Mouse (Mus musculus) stomach, postnatal 0 days (tissue): ENCODE measurements around the gene Atp5g1.

Experiments
- CTCF ChIP-seq: IDR thresholded peaks from 2 replicates; pipeline ENCODE4 v1.5.1; 2016; ENCODE audit warnings: antibody characterized with exemption, low read depth, mild to moderate bottlenecking, moderate library complexity
- EP300 ChIP-seq: optimal IDR thresholded peaks from 2 replicates; pipeline ENCODE3; 2016; ENCODE audit warnings: antibody characterized with exemption

GRCm38 (mm10) chr11:96038560-96038959, 36.9 kb downstream of the Atp5g1 start:
- TF ChIP-seq CTCF (no peak), EP300 (no peak)
